Mouse (Mus musculus) spleen, adult 12 weeks (tissue): ENCODE measurements around the gene Stx7.
"Not testable (repeated sequence)": the region's sequence is repeated elsewhere in the genome, so short reads cannot be mapped to it uniquely, and the experiment has no call there.

Experiments used
- DNase-seq: peaks from one replicate; pipeline ENCODE4 v3.0.0; 2022; ENCODE audit warnings: low spot score

Stx7 gene

DNA sequence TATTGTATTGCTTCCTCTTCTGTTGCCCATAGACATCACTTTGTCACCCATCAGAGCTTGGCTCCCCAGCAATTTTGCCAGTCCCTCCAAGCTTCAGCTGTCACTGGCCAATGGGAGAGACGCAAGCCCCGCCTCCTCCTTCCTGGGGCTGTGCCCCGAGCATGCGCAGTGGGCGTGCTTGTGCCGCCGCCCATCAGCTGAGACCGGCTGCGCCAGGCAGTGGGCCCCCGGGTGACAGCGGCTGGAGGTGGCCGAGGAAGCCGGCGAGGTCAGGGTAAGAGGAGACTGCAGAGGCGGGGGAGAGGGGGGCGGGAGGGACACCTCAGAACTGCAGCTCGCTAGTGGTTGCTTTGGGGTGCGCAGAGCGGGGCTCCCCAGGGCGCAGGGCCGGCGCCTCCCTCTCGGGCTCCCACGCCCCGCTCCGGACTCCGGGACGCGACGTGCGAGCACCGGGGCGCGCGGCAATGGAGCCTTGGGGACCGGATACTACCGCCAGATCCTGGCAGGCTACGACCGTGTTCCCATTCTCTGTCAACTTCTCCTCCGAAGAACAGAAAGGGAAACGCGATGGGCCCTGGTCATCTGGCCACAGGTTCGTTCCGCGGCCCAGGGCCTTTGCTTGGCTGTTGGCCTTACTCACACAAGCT lies at the start of gene Stx7:
Stx7 (plus strand) TSS at position 168 of the 647 bp plus-strand sequence.
- peak; percentile 87 for DNase-seq

DNA sequence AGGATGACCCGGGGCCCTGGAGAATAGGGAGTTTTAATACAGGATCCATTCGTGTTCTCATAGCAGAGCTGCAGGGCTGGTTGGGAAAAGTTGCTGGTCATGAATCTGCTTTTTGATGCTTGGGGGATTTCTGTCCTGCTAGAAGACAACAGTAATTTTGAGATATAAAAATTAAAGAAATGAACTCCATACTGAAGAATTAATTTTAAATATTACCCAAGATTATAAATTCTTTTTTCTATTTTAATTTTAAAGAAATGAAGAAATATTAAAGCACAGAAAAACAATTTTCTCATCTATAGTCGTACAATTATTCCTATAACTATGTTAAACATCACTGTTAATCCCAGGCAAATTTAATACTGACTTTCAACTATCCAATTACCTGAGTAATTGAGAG lies 47.3 kb upstream of the Stx7 start, which contains the start of gene Taar8c:
Taar8c (minus strand) TSS at position 101 of the 400 bp plus-strand sequence.
- DNase-seq = not testable (repeated sequence)

DNA sequence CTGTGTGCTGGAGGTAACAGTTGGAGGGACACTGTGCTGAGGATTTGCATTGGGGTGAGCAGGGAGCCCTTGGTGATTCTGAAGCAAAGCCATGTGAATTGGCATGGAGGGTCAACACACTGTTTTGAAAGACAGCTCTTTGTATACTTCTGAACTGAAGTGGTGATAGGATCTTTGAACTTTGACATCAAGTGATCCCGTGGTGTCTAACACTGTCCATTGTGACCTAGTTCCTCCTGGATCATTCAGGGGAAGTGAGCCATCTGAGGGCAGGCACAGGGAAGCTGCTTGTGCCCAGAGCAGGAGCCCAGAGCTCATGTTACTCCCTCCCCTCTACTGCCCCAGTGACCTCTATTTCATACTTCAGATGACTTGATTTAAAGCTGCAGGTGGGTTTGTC lies 45.8 kb upstream of the Stx7 start:
- not testable (repeated sequence) for DNase-seq

DNA sequence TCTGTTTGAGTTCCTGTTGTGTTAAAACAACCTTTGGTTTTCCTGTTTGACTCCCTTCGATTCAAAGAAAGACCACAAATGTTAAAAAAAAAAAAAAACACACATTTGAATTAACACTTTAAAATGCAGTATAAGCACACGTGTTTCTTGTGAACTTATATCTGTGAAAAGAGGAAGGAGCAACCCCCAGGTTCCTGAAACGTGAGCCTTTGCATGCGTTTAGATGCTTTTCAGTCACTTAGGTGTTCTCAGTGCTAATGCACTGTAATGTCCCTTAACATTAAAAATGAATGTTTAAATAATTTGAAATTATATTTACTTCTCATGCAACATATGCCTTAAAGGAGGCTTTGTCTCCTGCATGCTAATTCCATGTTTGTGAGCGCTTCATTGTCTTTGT lies 41.4 kb upstream of the Stx7 start:
- no peak for DNase-seq

DNA sequence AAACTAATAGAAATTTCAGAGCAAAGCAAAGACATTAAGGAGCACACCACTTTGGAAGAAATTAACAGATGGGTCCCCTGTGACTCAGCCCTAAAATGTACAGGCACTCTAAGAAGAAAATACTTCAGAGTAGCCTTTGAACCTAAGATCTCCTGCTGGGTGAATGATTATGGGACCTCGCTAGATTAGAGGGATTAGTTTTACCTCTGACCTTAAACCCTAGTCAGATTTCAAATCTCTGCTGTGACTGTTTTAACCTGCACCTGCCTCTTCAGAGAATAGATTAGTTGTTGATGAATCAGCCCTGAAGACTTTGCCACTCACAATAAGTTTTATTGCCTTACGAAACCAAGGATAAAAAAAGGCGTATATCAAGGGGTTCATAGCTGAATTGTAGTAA lies 40.9 kb upstream of the Stx7 start:
- no peak for DNase-seq

DNA sequence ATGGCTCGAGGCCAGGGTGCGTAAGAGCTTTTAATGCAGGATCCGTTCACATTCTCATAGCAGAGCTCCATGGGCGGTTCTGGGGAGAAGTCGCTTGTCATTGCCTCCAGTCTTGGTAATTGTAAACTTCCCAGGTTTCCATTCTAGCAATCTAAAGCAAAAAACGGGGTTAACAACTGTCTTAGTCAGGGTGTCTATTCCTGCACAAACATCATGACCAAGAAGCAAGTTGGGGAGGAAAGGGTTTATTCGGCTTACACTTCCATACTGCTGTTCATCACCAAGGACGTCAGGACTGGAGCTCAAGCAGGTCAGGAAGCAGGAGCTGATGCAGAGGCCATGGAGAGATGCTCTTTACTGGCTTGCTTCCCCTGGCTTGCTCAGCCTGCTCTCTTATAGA lies 39.7 kb upstream of the Stx7 start, which contains the start of gene Taar9:
Taar9 (minus strand) TSS at position 101 of the 400 bp plus-strand sequence.
- not testable (repeated sequence) for DNase-seq

DNA sequence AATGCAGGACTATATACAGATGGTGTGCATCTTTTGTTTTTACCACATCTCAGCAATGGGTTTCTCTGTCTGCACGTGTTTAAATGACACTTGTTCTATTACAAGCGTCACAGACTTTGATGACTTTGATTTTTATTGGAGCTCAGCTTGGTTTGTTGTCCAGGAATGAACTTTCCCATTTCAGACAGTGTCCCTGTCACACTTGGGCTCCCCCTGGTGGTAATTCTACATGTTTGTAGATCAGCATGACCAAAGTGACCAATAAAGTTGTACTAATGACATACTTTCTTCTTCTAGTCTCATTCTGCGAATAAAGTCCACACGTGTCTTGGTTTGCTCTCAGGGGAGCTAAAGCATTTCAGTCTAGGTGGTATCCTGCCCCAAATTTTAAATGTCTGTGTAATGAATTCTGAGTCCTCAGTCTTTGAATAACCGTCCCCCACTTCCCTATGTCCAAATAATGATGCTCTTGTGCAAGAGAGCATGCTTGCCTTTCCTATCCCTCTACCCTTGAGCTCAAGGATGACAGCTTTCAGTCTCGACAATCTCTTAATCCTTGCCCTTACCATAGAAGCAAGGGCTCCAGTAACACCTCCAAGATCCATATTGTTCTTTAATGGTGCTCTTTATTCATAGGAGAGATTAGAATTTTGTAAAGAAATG lies 37.9 kb upstream of the Stx7 start:
- no peak for DNase-seq

DNA sequence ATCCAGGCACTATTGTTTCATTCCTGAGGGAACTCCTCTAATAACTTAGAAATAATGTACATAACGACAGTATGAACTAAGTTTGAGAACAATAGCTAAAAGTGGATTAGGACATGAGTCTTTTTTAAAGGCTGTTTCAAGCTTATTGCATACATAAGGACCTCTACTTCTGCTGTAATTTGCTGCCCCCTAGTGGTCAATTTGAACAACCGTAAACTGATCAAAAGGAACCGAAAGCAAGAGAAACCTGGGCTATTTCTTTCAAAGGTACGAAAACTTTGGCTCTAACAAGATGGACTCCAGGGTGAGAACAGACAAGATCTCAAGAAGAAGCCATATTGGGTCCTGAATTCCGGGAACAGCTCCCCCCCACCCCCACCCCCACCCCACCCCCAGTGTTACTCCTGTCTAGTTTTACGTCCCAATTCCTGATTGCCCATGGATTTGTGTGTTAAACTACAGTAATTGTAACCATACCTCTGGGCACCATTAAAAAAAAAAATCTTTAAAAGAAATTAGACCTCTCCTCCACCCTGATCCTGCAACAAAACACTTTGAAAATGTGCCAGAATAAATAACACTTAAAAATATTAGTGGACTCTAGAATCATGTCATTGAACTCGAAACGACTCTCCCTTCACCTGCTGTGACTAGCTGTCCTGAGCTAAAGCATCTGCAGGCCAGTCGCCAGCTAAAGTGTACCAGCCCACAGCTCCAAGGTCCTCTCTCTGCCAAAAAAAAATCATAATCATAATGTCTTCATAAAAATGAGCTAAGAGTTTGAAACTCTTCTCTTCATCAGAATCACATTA lies 17.4 kb upstream of the Stx7 start:
- no peak for DNase-seq

DNA sequence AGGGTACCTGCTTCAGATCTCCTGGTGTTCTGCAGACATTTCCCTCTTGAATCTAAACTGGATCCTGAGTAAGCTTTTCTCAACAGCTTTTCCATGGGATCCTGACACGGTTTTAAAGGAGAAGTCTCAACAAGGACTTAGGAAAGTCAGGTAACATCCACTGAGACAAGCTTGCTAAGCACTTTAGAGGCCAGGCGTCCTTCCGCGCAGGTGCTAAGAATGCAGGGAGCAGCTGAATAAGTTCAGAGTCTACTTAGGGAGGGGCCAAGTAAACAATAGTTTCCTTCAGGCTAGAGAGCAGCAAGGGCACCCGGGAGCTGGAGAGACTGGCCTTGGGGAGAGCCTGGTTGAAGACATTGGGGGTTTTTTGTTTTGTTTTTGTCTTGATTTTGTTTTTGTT lies 16.8 kb upstream of the Stx7 start:
- no peak for DNase-seq

DNA sequence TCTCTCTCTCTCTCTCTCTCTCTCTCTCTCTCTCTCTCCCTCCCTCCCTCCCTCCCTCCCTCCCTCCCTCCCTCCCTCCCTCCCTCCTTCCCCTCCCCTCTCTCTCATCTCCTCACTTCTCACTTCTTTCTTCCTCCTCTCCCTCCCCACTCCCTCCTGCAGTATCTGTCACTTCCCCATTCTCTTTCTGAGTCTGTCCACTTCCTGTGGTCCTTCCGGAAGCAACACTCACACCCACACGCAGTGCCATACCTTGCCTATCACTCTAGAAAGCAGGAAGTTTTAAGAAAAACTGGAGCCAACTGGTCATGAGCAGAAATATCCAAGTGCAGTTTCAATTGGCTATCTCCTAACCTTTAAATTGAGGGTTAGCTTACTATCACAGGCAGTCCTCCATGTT lies 16.0 kb upstream of the Stx7 start:
- no peak for DNase-seq

DNA sequence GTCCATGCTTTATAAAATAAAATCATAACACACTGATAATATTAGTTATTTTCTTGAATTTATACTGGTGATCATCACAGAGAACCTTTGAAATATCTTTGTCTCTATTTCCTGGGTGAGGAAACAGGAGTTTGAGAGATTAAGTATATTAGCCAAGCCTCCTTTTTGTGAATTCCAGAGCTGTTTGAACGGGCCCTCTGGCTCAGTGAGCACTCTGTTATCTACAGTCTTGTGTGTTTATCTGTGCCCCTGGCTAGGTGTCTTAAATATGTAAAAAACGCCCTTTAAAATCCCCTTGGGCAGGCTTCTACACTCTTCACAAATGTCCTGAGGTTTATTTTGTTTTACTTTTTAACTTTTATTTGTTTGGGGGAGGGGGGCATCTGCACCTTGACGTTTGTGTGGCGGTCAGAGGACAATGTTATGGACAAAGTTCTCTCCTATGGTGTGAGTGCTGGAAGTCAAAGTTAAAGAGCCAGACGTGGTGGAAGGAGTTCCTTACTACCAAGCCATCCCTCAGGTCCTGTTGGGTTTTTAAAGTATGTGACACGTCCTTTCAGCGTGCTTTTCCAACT lies 14.9 kb upstream of the Stx7 start:
- DNase-seq = no peak

DNA sequence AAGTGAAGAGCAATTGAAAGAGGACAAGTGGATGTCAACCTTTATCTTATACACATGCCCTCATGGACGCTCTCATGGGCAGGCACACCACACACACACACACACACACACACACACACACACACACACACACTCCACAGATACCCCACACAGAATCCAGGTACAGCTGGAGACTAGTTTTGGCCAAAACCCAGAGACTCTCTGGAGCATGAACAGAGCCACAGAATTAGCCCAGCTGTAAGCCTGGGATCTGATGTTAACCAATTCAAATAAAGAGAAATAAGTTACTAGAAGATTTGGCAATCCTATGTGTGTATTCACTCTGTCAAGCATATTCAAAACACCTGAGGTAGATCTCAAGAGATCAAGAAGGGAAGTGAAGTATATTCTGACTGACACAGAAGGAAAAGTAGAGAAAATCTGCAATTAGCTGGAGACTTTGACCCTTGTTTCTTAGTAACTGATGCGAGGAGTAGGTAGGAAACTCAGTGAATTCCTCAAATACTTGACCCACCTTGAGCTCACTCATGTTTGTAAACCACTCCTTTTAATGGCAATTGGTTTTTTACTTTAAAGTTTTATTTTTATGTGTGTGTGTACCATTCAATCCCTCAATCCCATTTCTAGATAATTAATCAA lies 10.4 kb upstream of the Stx7 start:
- DNase-seq = no peak

DNA sequence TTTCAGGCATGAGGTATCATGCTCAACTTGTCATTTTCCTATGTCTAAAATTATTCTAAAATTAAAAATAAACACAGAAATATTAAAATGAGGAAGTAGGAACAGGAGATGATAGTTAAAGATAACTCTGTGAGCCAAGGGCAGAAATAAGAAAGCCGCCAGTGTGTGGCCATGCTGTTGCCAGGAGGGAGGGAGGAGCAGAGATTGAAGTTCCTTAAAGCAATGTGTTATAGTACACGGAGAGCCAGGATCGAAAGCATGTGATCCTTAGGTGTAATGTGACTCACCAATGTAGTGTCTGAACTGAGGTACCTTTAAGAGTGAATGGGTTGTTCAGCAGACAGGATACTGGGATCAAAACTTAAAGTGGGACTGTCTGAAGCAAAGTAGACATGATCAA lies 6.4 kb upstream of the Stx7 start:
- DNase-seq = no peak

DNA sequence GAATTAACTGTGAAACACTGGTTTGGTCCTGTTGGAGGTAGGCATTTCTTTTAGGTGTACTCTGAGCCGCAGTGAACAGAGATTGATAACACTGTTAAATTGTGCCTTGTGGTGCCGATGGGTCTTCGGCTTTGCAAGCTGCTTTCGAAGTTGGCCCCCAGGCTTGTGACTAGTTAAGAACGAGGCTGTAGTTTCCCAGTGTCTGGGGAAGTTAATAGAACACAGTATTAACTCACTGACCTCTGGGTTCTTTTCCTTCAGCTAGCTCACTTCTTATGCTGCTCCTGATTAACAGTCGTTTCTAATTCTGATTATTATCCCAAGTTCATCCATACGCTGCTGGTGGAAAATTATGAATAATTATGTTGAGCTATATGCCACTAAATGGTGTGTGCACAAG lies 984 bp downstream of the Stx7 start:
- DNase-seq = no peak

DNA sequence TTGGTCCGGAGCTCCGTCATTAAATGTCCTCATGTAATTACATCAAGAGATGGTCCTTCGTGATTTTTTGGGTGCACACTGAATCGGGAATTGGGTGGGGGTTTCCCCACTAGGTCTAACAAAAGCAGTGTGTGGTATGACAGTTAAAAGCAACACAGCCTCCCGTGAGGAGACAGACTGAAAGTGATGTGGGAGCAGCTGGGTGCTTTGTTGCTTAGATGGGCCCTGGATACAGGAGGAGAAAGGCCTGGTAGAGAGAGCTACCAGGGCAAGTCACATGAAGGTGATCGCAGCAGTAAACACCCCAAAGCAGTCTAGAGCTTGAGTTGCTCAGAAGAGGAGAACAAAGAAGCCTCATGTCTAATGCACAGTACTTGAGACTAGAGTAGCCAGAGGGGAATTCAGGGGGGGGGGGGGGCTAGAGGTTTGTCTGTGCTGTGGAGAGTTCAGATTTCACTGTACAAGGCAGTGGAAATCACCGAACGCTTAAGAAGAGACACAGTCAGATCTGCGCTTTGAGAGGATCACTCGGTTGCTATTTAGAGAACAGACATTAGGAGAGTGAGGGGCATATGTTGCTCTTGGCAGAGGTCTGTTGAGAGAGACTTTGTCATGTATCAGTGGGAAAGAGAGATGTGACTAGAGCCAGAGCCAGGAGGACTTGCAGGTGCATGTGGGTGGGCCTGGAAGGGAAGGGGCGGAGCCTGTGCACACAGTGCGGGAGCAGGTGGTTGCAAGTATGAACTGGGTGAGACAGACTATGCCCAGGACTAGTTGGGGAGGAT lies 9.6 kb downstream of the Stx7 start:
- DNase-seq = no peak

DNA sequence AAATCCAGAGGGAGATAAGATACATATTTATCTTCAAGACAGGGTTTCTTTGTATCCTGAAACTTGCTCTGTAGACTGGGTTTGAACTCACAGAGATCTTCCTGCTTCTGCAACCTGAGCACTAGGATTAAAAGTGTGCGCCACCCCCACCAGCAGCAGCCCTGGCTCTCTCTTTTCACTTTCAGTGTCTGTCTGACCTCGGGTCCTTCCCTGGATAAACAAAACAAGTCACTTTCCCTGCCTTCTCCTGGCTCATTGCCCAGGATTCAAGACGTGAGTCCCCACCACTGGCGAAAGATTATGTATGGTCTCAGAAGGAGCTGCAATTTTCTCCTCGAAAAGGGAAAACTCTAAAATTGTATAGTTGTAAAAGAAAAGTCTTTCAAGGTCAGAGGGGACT lies 10.5 kb downstream of the Stx7 start:
- no peak for DNase-seq

DNA sequence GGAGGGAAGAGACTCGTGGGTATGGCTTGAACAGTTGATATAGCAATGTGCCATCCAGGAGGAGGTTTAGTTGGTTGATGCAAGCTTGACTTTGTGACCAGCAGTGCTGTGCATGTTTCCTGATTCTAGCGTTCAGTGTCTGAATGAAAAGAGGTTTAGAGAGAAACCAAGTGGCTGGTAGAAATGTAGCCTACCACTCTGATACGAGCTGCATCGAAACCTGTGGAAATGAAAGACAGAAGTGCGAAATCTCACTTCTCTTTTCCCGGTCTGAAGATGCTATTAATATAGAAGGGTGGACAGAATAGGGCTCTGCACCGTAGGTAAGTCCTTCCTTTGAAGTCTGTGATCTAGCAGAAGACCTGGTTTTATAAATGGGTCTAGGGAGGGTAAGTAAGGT lies 11.2 kb downstream of the Stx7 start:
- DNase-seq = no peak

DNA sequence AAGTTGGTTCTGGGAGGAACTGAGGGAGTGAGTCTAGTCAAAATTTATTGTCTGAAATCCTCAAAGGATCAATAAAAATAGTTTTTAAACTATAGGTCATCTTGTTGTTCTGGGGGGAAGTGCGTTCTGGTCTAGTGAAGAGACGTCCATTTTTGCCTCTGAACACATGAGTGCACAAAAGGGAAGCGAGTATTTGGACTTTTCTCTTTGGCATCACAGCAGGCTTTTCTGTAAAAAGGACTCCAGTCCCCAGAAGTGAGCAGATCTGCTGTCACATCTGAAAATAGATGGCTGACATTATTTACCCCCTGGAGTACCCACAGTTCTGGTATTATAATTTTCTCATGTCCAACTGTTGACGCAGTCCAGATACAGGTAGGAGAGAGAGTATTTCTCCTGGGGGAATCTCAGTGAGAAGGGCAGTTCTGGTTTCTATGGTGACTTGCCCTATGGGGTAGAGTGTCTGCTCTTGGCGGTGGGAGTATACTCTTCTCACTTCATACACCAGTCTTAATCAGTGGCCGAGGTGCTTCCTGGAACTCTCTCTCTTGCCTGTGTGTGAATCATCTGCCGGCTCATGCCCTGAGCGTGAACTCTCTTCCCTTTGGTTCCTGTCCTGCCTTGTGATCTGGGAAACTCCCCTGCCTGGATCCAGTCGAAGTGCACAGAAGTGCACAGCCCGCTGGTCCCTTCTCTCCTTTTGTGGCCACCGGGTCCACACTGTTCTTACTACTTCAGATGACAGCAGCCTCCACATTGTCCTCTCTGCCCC lies 15.2 kb downstream of the Stx7 start:
- DNase-seq = no peak

DNA sequence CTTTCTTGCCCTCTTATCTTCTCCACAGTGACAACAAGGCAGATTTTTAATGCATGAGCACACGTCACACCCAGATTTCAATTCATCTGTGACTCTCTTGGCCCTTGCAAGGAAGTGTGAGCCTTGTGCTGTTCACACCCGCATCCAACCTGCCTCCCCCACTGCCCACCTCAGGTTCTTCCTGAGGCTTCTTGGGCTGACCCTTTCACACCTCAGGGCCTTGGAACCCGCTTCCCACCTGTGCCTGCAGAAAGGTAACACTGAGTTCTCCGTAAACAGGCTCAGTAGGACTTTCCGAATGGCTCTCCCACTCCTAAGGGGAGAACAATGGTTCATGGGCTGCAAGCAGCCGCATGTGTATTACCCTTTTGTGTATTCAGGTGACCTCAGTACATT lies 15.8 kb downstream of the Stx7 start:
- no peak for DNase-seq

DNA sequence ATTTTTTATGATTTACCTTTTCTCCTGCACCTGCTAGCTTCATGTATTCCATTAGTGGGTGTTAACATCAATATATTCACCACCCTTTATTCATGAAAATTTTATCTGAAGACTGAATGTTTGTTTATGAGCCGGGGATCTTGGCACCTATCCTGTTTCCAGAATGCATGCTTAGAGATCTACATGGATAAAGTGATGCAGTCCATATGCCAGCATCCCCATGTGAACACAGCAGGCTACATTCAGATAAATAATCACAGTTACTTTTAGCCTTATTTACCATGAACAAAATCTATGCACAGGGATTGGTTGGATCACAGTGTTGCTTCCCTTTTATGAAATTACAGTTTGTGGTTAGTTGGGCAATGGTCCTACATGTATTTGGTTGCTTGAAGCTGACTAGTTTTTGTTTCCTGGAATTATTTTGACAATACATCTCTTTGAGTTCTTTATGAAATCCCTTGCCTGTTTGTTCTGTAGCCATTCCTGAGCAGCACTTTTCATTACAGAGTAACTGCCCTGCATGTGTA lies 16.5 kb downstream of the Stx7 start:
- no peak for DNase-seq
